Mouse (Mus musculus) liver, adult 2 months (tissue): Measurements from ENCODE around the gene Tmem91. TPM values are rescaled to one million over a fixed set of nuclear protein-coding genes. Genes with fewer than 3 reads are reported as not detected.
"Not testable (repeated sequence)": the region's sequence is repeated elsewhere in the genome, so short reads cannot be mapped to it uniquely, and the experiment has no call there.

Experiments used
- DNase-seq: peaks from one replicate; pipeline ENCODE4 v3.0.0-alpha.2; 2011; ENCODE audit warnings: low read depth, low spot score; ENCODE audit errors: extremely low read depth
- H3K27ac ChIP-seq: fragments of 200-500 bp; replicated peaks from 2 replicates; pipeline ENCODE4 v1.5.1; 2012; ENCODE audit warnings: low read depth, mild to moderate bottlenecking, control low read depth, inconsistent platforms, low read length; ENCODE audit not compliant: insufficient read depth
- H3K27me3 ChIP-seq: fragments of 200-500 bp; 2 replicates; pipeline ENCODE4 v1.6.1; 2012; ENCODE audit warnings: mild to moderate bottlenecking, moderate library complexity, low read length, inconsistent platforms; ENCODE audit not compliant: control insufficient read depth, insufficient read depth
- H3K36me3 ChIP-seq: fragments of 200-500 bp; 2 replicates; pipeline ENCODE4 v1.6.1; 2012; ENCODE audit warnings: low read length, inconsistent platforms; ENCODE audit not compliant: control insufficient read depth, insufficient read depth
- H3K4me1 ChIP-seq: fragments of 200-500 bp; 2 replicates; pipeline ENCODE4 v1.6.1; 2011; ENCODE audit warnings: low read length; ENCODE audit not compliant: control insufficient read depth, insufficient read depth
- H3K4me3 ChIP-seq: fragments of 200-500 bp; 2 replicates; pipeline ENCODE4 v1.5.1; 2011; ENCODE audit warnings: low read depth, mild to moderate bottlenecking, control low read depth, low read length, moderate library complexity; ENCODE audit not compliant: insufficient read depth
- H3K79me2 ChIP-seq: fragments of 200-500 bp; 2 replicates; pipeline ENCODE4 v1.6.1; 2012; ENCODE audit warnings: inconsistent platforms, mild to moderate bottlenecking, low read length, moderate library complexity; ENCODE audit not compliant: control insufficient read depth, insufficient read depth
- H3K9ac ChIP-seq: fragments of 200-500 bp; 2 replicates; pipeline ENCODE4 v1.6.1; 2012; ENCODE audit warnings: low read depth, mild to moderate bottlenecking, control low read depth, inconsistent platforms, low read length
- CTCF ChIP-seq: fragments of 200-500 bp; IDR thresholded peaks from 2 replicates; pipeline ENCODE4 v1.5.1; 2011; ENCODE audit warnings: low read depth, low read length, control low read depth
- POLR2A ChIP-seq: fragments of 200-500 bp; IDR thresholded peaks from 2 replicates; pipeline ENCODE4 v1.6.1; 2011; ENCODE audit warnings: low read length, control low read depth; ENCODE audit not compliant: insufficient read depth; ENCODE audit errors: extremely low read depth
- WGBS: fragments of 180-500 bp; shearing (Covaris S2); methylation state at CpG from one replicate; pipeline ENCODE4 v1.1.7; 2018; 5-methylcytosine and 5-hydroxymethylcytosine counted together
- polyA plus RNA-seq: library from polyadenylated mRNA; depleted of rRNA; stranded (reverse); fragments of >200 nt; gene quantifications from 2 replicates; pipeline ENCODE4 v1.2.3, GENCODE M21; 2012; rRNA removed
- total RNA-seq: library from RNA; depleted of rRNA; stranded (reverse); fragments of >200 nt; gene quantifications from 2 replicates; pipeline ENCODE4 v1.2.3, GENCODE M21; 2014; rRNA removed

The Tmem91 gene
- total RNA-seq (not detected in 2 replicates), polyA plus RNA-seq (not detected in 2 replicates)

DNA sequence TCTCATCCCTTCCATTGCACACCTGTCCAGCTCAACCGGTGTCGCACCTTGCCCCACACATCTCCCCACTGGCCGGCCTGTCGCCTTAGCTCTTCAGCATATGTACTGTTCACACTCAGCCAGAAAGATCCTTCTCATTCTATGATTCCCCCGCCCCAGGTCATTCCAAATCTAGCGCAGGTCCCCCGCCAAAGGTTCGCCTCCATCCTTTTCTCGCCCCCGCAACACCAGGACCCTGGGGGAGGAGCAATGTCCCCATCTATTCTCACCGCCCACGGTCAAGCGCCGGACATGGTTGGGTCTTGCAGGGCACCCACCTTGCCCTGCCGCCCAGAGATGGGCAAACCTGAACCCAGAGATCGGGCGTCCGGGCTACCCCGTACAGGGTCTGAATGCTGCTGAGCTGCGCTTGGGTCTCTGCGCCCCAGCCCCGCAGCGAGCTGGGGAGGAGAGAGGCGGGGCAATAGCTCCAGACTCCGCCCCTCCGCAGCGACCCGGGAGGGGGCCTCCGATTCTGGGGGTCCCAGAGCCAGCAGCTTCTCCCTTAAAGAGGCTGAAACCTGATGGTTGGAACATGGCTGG is at the start of gene Tmem91:
Gene Tmem91, minus strand, starts transcription at position 448 of the 582 bp plus-strand sequence.
- TF ChIP-seq POLR2A (no peak), CTCF (no peak)

DNA sequence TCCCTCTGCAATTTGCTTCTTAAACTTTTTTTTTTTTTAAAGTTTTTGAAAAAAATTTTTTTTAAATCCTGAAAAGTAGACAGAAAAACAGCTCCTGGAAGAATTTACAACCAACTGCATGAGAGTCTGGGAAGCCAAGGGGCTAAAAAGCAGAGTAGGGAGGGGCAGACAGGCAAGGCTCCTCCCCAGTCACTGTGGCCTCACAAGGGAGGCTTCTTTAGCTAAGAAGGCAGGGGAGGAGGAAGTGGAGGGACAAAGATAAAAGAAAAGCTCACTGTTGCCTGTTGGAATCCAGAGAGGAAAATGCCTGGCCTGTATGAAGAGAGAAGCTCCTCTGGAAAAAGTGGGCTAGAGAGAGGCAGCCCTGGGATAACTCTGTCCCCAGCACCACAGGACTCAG is 46.8 kb upstream of the Tmem91 start:
- peaks cover 39% of the 10 kb centered on the region for H3K36me3 ChIP-seq
- H3K27ac ChIP-seq, H3K9ac ChIP-seq, H3K79me2 ChIP-seq, DNase-seq, H3K27me3 ChIP-seq, H3K4me1 ChIP-seq, H3K4me3 ChIP-seq: not testable (repeated sequence)

More for the DNA sequence above, at the start of gene Tmem91:
- no peaks in the 10 kb centered on the region for H3K79me2 ChIP-seq
- no peaks in the 10 kb centered on the region for H3K36me3 ChIP-seq
- no peak for DNase-seq
- no peak within 1 kb of the TSS for H3K27ac ChIP-seq
- peaks cover 1% of the 10 kb centered on the region; the same call in 1 of the 2 replicates for H3K4me1 ChIP-seq
- no peak within 1 kb of the TSS for H3K4me3 ChIP-seq
- 4% methylated on average over 29 of the region's 29 CpGs for WGBS
- peaks cover 4% of the 10 kb centered on the region; the same call in 1 of the 2 replicates for H3K27me3 ChIP-seq
- no peak within 1 kb of the TSS for H3K9ac ChIP-seq

DNA sequence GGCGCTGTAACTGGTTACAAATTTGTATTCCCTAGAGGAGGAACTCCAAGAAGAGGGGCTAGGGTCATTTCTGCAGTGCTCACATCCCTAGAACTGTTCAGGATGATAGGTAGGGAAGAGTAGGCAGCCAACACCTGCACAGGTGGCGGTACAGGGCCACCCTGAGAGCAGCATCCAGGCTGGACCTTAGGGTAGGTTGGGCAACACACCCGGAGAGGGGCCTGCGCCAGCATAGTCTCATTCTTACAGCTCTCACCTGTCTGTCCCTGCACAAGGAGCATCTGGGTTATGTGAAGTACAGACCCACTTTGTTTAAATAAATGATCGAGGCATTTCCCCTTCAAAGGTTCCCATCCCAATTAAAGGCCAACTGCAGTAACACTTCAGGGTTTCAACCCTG is 45.8 kb upstream of the Tmem91 start:
- WGBS = 87% methylated on average over 5 of the region's 5 CpGs
- no peak for DNase-seq
- TF ChIP-seq POLR2A (no peak), CTCF (no peak)
- no peaks in the 10 kb centered on the region for H3K79me2 ChIP-seq
- no peak overlapping the region for H3K27ac ChIP-seq
- H3K4me1 ChIP-seq = peaks cover 7% of the 10 kb centered on the region
- no peak overlapping the region for H3K4me3 ChIP-seq
- no peaks in the 10 kb centered on the region for H3K27me3 ChIP-seq
- H3K36me3 ChIP-seq = peaks cover 30% of the 10 kb centered on the region
- no peak overlapping the region for H3K9ac ChIP-seq

DNA sequence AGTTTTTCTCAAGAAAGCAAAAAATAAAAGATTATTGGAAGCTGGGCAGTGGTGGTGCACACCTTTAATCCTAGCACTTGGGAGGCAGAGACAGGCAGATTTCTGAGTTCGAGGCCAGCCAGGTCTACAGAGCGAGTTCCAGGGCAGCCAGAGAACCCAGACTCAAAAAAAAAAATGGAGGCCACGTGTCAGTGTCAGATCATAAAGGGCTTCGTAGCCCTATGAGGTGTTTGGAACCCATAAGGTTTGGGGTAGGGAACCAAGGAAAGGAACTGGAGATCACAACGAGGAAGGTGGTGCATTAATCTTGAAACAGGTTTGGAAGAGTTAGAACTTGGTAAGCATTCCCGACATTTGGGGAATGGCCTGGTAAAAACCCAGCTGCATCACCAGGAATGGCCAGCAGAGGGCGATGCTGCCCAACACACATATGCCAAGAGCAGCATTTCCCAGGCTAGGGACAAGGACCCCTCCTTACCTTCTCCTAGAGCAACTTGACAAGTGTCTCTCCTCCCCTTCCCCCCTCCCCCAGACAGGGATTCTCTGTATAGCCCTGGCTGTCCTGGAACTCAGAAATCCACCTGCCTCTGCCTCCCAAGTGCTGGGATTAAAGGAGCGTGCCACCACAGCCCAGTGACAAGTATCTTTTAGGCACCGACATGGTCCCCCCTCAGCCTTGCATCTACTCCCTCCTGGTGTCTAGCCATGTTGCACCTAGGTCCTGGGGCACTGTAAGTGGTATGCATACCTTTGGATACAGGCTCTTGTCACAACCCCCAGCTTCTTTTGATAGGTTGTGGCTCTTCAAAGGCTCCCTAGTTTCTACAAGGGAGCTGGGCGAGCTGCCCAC is 45.0 kb upstream of the Tmem91 start:
- Histone ChIP-seq H3K27ac (no peak overlapping the region), H3K36me3 (peaks cover 26% of the 10 kb centered on the region), H3K79me2 (no peaks in the 10 kb centered on the region), H3K4me3 (no peak overlapping the region), H3K27me3 (no peaks in the 10 kb centered on the region), H3K9ac (no peak overlapping the region), H3K4me1 (peaks cover 7% of the 10 kb centered on the region)
- peak; percentile 51 for DNase-seq
- WGBS = 57% methylated on average over 10 of the region's 10 CpGs
- TF ChIP-seq CTCF (peak; percentile 98), POLR2A (no peak)

DNA sequence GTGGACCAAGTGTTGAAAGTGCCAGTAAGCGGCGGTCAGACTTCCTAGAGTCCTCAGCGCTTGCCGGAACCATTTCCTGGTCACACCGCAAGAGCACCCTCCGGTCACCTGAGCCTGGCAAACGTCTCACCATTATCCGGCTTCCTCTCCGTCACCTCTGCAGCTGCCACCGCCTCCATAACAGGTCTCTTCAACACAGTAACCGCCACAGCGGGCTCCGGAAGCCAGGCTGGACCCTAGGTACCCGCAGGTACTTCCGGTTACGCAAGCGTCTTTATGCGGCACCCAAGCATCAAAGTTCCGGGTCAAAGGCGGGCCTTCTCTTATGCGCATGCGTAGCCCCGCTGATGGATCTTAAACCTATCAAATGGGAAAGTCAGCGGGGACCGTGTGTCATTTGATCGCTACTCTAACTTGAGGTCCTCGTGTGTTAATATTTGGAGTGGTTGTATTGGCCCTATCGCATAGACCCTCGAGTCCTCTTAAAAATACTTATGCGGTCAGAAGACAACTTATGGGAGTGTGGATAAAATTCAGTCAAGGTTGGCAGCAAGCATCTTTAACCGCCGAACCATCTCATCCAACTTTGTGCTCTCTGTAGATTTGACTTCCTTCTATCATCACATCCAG is 43.9 kb upstream of the Tmem91 start, which contains the start of gene Ccdc97:
Gene Ccdc97, minus strand, starts transcription at position 301 of the 630 bp plus-strand sequence.
- WGBS = 3% methylated on average over 32 of the region's 32 CpGs
- H3K79me2 ChIP-seq = no peaks in the 10 kb centered on the region
- H3K4me1 ChIP-seq = peaks cover 7% of the 10 kb centered on the region
- H3K36me3 ChIP-seq = peaks cover 17% of the 10 kb centered on the region
- no peaks in the 10 kb centered on the region for H3K27me3 ChIP-seq
- DNase-seq = peak; percentile 90
- TF ChIP-seq CTCF (no peak), POLR2A (peak; percentile 62; the same call in 1 of the 2 replicates)
- peak within 1 kb of the TSS; percentile 95 for H3K9ac ChIP-seq
- H3K4me3 ChIP-seq = peak within 1 kb of the TSS; percentile 96
- H3K27ac ChIP-seq = peak within 1 kb of the TSS; percentile 92
